Mouse (Mus musculus): ENCODE results near the gene Apol9a. TPM values are rescaled to one million over a fixed set of nuclear protein-coding genes. Genes with fewer than 3 reads are reported as not detected.
"Not testable (repeated sequence)": the region's sequence is repeated elsewhere in the genome, so short reads cannot be mapped to it uniquely, and the experiment has no call there.

Gene Apol9a
- polyA plus RNA-seq, 1 experiment from 2014 or later, result not detected

GRCm38 (mm10) chr15:77415653-77416052, 4.7 kb upstream of the Apol9a start:
- not testable (repeated sequence) for ATAC-seq (ENCODE audit: low FRiP score)
- 73% methylated on average over 2 of the region's 2 CpGs for WGBS

GRCm38 (mm10) chr15:77412695-77413094, 1.8 kb upstream of the Apol9a start:
- not testable (repeated sequence) for H3K27me3 ChIP-seq (ENCODE audit: control insufficient read depth, insufficient read depth, low read length); H3K27ac ChIP-seq; DNase-seq (ENCODE audit: low spot score); H3K9me3 ChIP-seq (ENCODE audit: control insufficient read depth, low read length); H3K9ac ChIP-seq; H3K36me3 ChIP-seq (replicated peaks; ENCODE audit: control insufficient read depth, insufficient read depth); H3K4me2 ChIP-seq (replicated peaks); H3K4me3 ChIP-seq (replicated peaks; ENCODE audit: low read length); H3K4me1 ChIP-seq (replicated peaks; ENCODE audit: control insufficient read depth, insufficient read depth, low read length); ATAC-seq (ENCODE audit: low FRiP score)
- 32% methylated on average over 4 of the region's 4 CpGs for WGBS

More at GRCm38 (mm10) chr15:77415653-77416052, 4.7 kb upstream of the Apol9a start:
- H3K27ac ChIP-seq; H3K9me3 ChIP-seq (ENCODE audit: control insufficient read depth, low read length); H3K9ac ChIP-seq; H3K4me2 ChIP-seq (replicated peaks); DNase-seq (ENCODE audit: low spot score); H3K27me3 ChIP-seq (ENCODE audit: control insufficient read depth, insufficient read depth, low read length); H3K4me1 ChIP-seq (replicated peaks; ENCODE audit: control insufficient read depth, insufficient read depth, low read length); H3K36me3 ChIP-seq (replicated peaks; ENCODE audit: control insufficient read depth, insufficient read depth); H3K4me3 ChIP-seq (replicated peaks; ENCODE audit: low read length): not testable (repeated sequence)

- not testable (repeated sequence) for H3K9ac ChIP-seq; H3K4me3 ChIP-seq (replicated peaks; ENCODE audit: low read length); H3K27ac ChIP-seq; H3K9me3 ChIP-seq (ENCODE audit: control insufficient read depth, low read length); DNase-seq (ENCODE audit: low spot score); ATAC-seq (ENCODE audit: low FRiP score); H3K36me3 ChIP-seq (replicated peaks; ENCODE audit: control insufficient read depth, insufficient read depth); H3K4me2 ChIP-seq (replicated peaks); H3K4me1 ChIP-seq (replicated peaks; ENCODE audit: control insufficient read depth, insufficient read depth, low read length); H3K27me3 ChIP-seq (ENCODE audit: control insufficient read depth, insufficient read depth, low read length)
- 87% methylated on average over 10 of the region's 10 CpGs for WGBS
Observed at GRCm38 (mm10) chr15:77406370-77406769, 4.6 kb downstream of the Apol9a start.

DNA sequence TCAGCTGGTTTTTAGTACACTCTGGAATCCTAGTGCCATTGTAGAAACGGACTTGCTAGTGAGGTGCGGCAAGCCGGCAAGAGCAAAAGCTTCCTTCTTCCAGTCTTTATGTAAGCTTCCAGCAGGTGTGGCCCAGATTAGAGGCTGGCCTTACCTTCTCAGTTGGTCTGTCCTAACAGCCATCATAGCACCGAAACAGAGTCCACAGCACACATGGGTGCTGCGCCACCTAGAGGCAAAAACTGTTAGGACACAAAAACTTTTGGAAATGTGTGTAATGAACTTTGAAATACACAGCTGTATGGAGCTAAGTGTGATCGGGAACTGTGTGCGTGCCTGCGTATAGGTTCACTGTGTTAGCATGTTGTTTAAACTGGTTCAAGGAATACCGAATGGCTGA, 11.9 kb downstream of the Apol9a start, which contains the start of gene Apol7a:
Gene Apol7a (minus strand): TSS at position 84 of the 400 bp plus-strand sequence.
- not testable (repeated sequence) for H3K27ac ChIP-seq; H3K36me3 ChIP-seq (replicated peaks; ENCODE audit: control insufficient read depth, insufficient read depth); H3K4me3 ChIP-seq (replicated peaks; ENCODE audit: low read length); ATAC-seq (ENCODE audit: low FRiP score); H3K9me3 ChIP-seq (ENCODE audit: control insufficient read depth, low read length); H3K27me3 ChIP-seq (ENCODE audit: control insufficient read depth, insufficient read depth, low read length); DNase-seq (ENCODE audit: low spot score); H3K4me2 ChIP-seq (replicated peaks); H3K4me1 ChIP-seq (replicated peaks; ENCODE audit: control insufficient read depth, insufficient read depth, low read length); H3K9ac ChIP-seq
- 63% methylated on average over 9 of the region's 9 CpGs for WGBS

GRCm38 (mm10) chr15:77397450-77398132, 13.3 kb downstream of the Apol9a start:
- not testable (repeated sequence) for H3K4me1 ChIP-seq (replicated peaks; ENCODE audit: control insufficient read depth, insufficient read depth, low read length); ATAC-seq (ENCODE audit: low FRiP score); H3K27ac ChIP-seq; H3K9me3 ChIP-seq (ENCODE audit: control insufficient read depth, low read length); H3K4me2 ChIP-seq (replicated peaks); H3K36me3 ChIP-seq (replicated peaks; ENCODE audit: control insufficient read depth, insufficient read depth); H3K4me3 ChIP-seq (replicated peaks; ENCODE audit: low read length); DNase-seq (ENCODE audit: low spot score); H3K9ac ChIP-seq; H3K27me3 ChIP-seq (ENCODE audit: control insufficient read depth, insufficient read depth, low read length)
- 78% methylated on average over 11 of the region's 11 CpGs for WGBS

DNA sequence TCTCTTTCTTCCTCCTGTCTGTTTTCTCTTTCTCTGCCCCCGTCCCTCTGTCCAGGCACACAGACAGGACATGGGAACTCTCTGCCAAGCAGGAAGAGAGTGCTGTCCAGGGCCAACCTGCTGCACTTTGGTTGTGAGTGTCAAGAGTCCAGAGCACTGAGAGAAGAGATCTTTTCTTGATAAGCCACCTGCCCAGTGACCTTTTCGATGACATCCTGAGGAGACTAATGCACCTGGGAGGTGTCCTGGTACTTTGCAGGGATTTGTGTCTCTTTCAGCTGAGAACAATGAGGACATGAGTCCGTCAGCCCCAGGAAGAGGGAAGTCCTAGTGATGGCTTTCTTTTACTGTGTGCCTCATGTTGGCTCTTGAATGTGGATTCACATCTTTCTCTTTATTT, 17.1 kb downstream of the Apol9a start:
- H3K4me3 ChIP-seq (replicated peaks; ENCODE audit: low read length); H3K27ac ChIP-seq; H3K36me3 ChIP-seq (replicated peaks; ENCODE audit: control insufficient read depth, insufficient read depth); H3K4me2 ChIP-seq (replicated peaks); H3K4me1 ChIP-seq (replicated peaks; ENCODE audit: control insufficient read depth, insufficient read depth, low read length); H3K9me3 ChIP-seq (ENCODE audit: control insufficient read depth, low read length); H3K27me3 ChIP-seq (ENCODE audit: control insufficient read depth, insufficient read depth, low read length); ATAC-seq (ENCODE audit: low FRiP score); DNase-seq (ENCODE audit: low spot score); H3K9ac ChIP-seq: not testable (repeated sequence)
- 70% methylated on average over 3 of the region's 3 CpGs for WGBS

DNA sequence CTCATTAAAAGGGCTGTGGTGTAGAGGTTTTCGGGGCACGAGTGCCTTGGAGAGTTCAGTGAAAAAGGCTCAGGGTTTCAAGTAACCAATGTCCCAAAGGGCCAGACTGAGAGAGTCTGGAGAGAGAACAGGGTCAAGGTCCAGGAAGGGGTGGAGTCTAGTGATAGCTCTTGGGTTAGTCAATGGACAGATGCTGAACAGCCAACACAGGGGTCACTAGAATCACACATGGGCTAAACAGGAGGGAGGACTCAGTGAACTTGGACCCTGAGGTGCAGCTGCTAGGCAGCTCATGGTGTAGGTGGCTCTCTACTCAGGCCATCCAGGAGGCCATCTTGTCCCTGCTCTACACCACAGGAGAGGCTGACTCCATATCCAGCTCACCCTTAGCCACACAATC, 23.5 kb downstream of the Apol9a start:
- Histone ChIP-seq H3K36me3 (replicated peaks; ENCODE audit: control insufficient read depth, insufficient read depth) (no peaks in the 10 kb centered on the region), H3K9me3 (ENCODE audit: control insufficient read depth, low read length) (no peaks in the 10 kb centered on the region), H3K27me3 (ENCODE audit: control insufficient read depth, insufficient read depth, low read length) (no peaks in the 10 kb centered on the region), H3K27ac (no peak overlapping the region), H3K4me3 (replicated peaks; ENCODE audit: low read length) (no peak overlapping the region), H3K4me2 (replicated peaks) (no peak overlapping the region), H3K9ac (no peak overlapping the region), H3K4me1 (replicated peaks; ENCODE audit: control insufficient read depth, insufficient read depth, low read length) (no peaks in the 10 kb centered on the region)
- WGBS, result 98% methylated on average over 2 of the region's 2 CpGs
- ATAC-seq (ENCODE audit: low FRiP score) (no peak), DNase-seq (ENCODE audit: low spot score) (no peak)

DNA sequence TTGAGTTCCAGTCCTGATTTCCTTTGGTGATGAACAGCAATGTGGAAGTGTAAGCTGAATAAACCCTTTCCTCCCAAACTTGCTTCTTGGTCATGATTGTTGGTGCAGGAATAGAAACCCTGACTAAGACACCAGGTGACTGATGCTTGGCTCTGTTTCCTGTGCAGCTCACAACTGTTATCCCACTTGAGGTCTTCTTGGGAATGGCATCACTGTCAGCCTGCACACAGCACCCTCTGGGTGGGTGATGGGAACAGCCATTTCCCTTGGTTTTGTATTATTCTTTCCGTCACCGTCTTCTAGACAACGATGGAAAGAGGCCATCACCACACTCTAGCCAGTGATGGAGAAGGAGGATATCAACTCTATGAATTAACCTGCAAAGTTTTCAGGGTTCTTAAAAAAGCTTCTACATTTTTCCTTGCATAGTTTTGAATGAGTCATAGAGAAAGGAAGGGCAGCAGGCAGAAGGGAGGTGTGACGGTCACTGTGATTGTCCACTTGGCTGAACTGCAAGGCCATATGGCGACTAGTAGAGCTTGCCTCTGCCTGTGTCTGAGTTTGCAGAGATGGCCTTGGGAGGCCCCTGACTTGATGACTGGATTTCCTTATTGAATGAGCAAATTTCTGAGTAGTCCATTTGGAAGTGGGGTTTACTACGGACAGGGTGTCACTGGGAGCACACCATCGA, 26.4 kb downstream of the Apol9a start:
- no peaks in the 10 kb centered on the region for H3K9me3 ChIP-seq (ENCODE audit: control insufficient read depth, low read length)
- no peaks in the 10 kb centered on the region for H3K4me1 ChIP-seq (replicated peaks; ENCODE audit: control insufficient read depth, insufficient read depth, low read length)
- H3K9ac ChIP-seq, result no peak overlapping the region
- WGBS, result 96% methylated on average over 7 of the region's 7 CpGs
- H3K27me3 ChIP-seq (ENCODE audit: control insufficient read depth, insufficient read depth, low read length), result no peaks in the 10 kb centered on the region
- DNase-seq (ENCODE audit: low spot score), result no peak
- H3K27ac ChIP-seq, result no peak overlapping the region
- no peaks in the 10 kb centered on the region for H3K36me3 ChIP-seq (replicated peaks; ENCODE audit: control insufficient read depth, insufficient read depth)
- ATAC-seq (ENCODE audit: low FRiP score), result no peak
- no peak overlapping the region for H3K4me3 ChIP-seq (replicated peaks; ENCODE audit: low read length)
- no peak overlapping the region for H3K4me2 ChIP-seq (replicated peaks)

- ATAC-seq (ENCODE audit: low FRiP score) (no peak), DNase-seq (ENCODE audit: low spot score) (no peak)
- Histone ChIP-seq H3K9me3 (ENCODE audit: control insufficient read depth, low read length) (no peaks in the 10 kb centered on the region), H3K9ac (no peak overlapping the region), H3K4me2 (replicated peaks) (no peak overlapping the region), H3K36me3 (replicated peaks; ENCODE audit: control insufficient read depth, insufficient read depth) (no peaks in the 10 kb centered on the region), H3K27ac (no peak overlapping the region), H3K27me3 (ENCODE audit: control insufficient read depth, insufficient read depth, low read length) (no peaks in the 10 kb centered on the region), H3K4me1 (replicated peaks; ENCODE audit: control insufficient read depth, insufficient read depth, low read length) (no peaks in the 10 kb centered on the region), H3K4me3 (replicated peaks; ENCODE audit: low read length) (no peak overlapping the region)
- 65% methylated on average over 1 of the region's 1 CpGs for WGBS
Observed at GRCm38 (mm10) chr15:77382880-77383279, 28.1 kb downstream of the Apol9a start.

Data from hindbrain, embryonic 14.5 days (tissue).